Mouse (Mus musculus) kidney, postnatal 0 days (tissue): ENCODE results near the gene Trpc7. TPM values are rescaled to one million over a fixed set of nuclear protein-coding genes. Genes with fewer than 3 reads are reported as not detected.

Source experiments
- ATAC-seq: fragments of 200-750 bp; cut with Nextera tagmentation; replicated peaks from 2 replicates; pipeline ENCODE4 v1.8.0; 2017; ENCODE audit warnings: low read depth, moderate number of reproducible peaks, moderate TSS enrichment, moderate library complexity; ENCODE audit not compliant: low FRiP score
- DNase-seq: peaks from one replicate; pipeline ENCODE4 v3.0.0-alpha.2; 2016; ENCODE audit warnings: low spot score
- H3K27ac ChIP-seq: fragments of 300-500 bp; sonication (generic); 2 replicates; pipeline ENCODE4 v1.5.1; 2014; ENCODE audit warnings: mild to moderate bottlenecking
- H3K27me3 ChIP-seq: fragments of 300-500 bp; sonication (generic); 2 replicates; pipeline ENCODE4 v1.6.1; 2014; ENCODE audit warnings: low read length, mixed read lengths; ENCODE audit not compliant: insufficient read depth
- H3K36me3 ChIP-seq: fragments of 300-500 bp; sonication (generic); 2 replicates; pipeline ENCODE4 v1.6.1; 2014; ENCODE audit warnings: low read length, mixed read lengths; ENCODE audit not compliant: insufficient read depth
- H3K4me1 ChIP-seq: fragments of 300-500 bp; sonication (generic); replicated peaks from 2 replicates; pipeline ENCODE4 v1.6.1; 2014; ENCODE audit warnings: antibody characterized with exemption, low read length, mixed read lengths; ENCODE audit not compliant: insufficient read depth
- H3K4me2 ChIP-seq: fragments of 300-500 bp; sonication (generic); 2 replicates; pipeline ENCODE4 v1.6.1; 2014; ENCODE audit warnings: mild to moderate bottlenecking, low read length, moderate library complexity, mixed read lengths
- H3K4me3 ChIP-seq: fragments of 300-500 bp; sonication (generic); replicated peaks from 2 replicates; pipeline ENCODE4 v1.5.1; 2014; ENCODE audit warnings: low read depth, low read length
- H3K9ac ChIP-seq: fragments of 300-500 bp; sonication (generic); 2 replicates; pipeline ENCODE4 v1.6.1; 2014; ENCODE audit warnings: low read depth, low read length
- H3K9me3 ChIP-seq: fragments of 300-500 bp; sonication (generic); replicated peaks from 2 replicates; pipeline ENCODE4 v1.6.1; 2016; ENCODE audit warnings: low read length, inconsistent platforms, mixed read lengths
- CTCF ChIP-seq: IDR thresholded peaks from 2 replicates; pipeline ENCODE4 v1.5.1; 2016; ENCODE audit warnings: antibody characterized with exemption, low read depth, mild to moderate bottlenecking, moderate library complexity
- WGBS: fragments of 180-500 bp; shearing (Covaris S2); extraction: QIAGEN DNeasy Blood & Tissue Kit; methylation state at CpG from one replicate; pipeline ENCODE4 v1.1.7; 2014; 5-methylcytosine and 5-hydroxymethylcytosine counted together
- polyA plus RNA-seq: library from polyadenylated mRNA; unstranded; fragments of >200 nt; fragmentation: Nextera tagmentation; extraction: Ambion mirVana; gene quantifications from 2 replicates; pipeline ENCODE4 v1.2.1, GENCODE M21; 2015

The Trpc7 gene
- polyA plus RNA-seq, 1 experiment from 2014 or later, result 0.16 TPM

GRCm38 (mm10) chr13:56774304-56774703 lies 121.5 kb downstream of the Trpc7 start:
- no peak for TF ChIP-seq CTCF
- no peak overlapping the region for H3K4me2 ChIP-seq
- H3K27ac ChIP-seq, result no peak overlapping the region
- no peaks in the 10 kb centered on the region for H3K9me3 ChIP-seq
- H3K4me3 ChIP-seq, result no peak overlapping the region
- no peaks in the 10 kb centered on the region for H3K36me3 ChIP-seq
- no peak for DNase-seq
- H3K9ac ChIP-seq, result no peak overlapping the region
- H3K27me3 ChIP-seq, result no peaks in the 10 kb centered on the region
- no peaks in the 10 kb centered on the region for H3K4me1 ChIP-seq
- WGBS, result 60% methylated on average over 5 of the region's 5 CpGs
- no peak for ATAC-seq

GRCm38 (mm10) chr13:56773262-56773870 lies 122.4 kb downstream of the Trpc7 start:
- Histone ChIP-seq H3K9ac (no peak overlapping the region), H3K36me3 (no peaks in the 10 kb centered on the region), H3K4me1 (no peaks in the 10 kb centered on the region), H3K4me3 (no peak overlapping the region), H3K4me2 (no peak overlapping the region), H3K27me3 (no peaks in the 10 kb centered on the region), H3K9me3 (no peaks in the 10 kb centered on the region), H3K27ac (no peak overlapping the region)
- peak; percentile 28 for DNase-seq
- ATAC-seq, result no peak; the same call in 1 of the 2 replicates
- 29% methylated on average over 14 of the region's 14 CpGs for WGBS
- no peak for TF ChIP-seq CTCF

DNA sequence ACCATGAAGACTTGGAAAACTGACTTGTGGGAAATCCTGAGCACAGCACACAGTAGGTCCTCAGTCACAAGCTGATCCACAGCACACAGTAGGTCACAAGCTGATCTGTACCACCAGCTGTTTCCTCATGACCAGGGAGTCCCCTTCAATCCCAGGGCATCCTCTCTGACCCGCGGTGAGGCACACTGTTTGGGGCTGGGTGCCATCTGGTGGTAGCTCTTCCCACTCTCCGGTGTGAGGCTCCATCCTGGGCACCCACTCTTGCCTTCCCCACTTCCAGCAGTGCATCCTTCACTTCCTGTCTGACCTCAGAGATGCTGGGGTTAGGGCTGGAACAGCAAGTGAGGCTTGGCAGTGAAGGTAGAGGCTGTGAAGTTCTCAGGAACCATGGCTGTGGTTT lies 123.2 kb downstream of the Trpc7 start:
- no peak overlapping the region for H3K9ac ChIP-seq
- H3K27ac ChIP-seq, result no peak overlapping the region
- no peaks in the 10 kb centered on the region for H3K27me3 ChIP-seq
- TF ChIP-seq CTCF, result peak; percentile 53
- no peak overlapping the region for H3K4me2 ChIP-seq
- H3K36me3 ChIP-seq, result no peaks in the 10 kb centered on the region
- DNase-seq (no peak), ATAC-seq (no peak)
- no peaks in the 10 kb centered on the region for H3K9me3 ChIP-seq
- 47% methylated on average over 3 of the region's 3 CpGs for WGBS
- H3K4me1 ChIP-seq, result no peaks in the 10 kb centered on the region
- H3K4me3 ChIP-seq, result no peak overlapping the region

DNA sequence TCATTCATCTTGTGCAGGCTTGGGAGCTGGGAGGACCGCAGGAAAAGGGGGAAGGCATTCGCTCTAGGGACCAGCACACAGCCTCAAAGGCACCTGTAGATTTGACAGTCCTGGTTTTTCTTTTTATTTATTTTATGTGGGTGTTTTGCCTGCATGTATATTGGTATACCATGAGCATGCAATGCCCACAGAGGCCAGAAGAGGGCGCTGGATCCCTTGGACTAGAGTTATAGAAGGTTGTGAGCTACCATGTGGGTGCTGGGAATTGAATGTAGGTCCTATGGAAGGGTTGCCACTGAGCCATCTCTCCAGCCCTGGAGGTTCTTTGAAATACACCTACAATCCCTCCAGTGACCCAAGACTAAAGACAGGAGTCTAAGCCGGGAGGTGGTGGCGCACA lies 125.0 kb downstream of the Trpc7 start:
- TF ChIP-seq CTCF, result peak; percentile 35; the same call in 1 of the 2 replicates
- 67% methylated on average over 5 of the region's 5 CpGs for WGBS
- H3K4me1 ChIP-seq, result no peaks in the 10 kb centered on the region
- no peaks in the 10 kb centered on the region for H3K36me3 ChIP-seq
- no peak overlapping the region for H3K4me2 ChIP-seq
- H3K4me3 ChIP-seq, result no peak overlapping the region
- no peaks in the 10 kb centered on the region for H3K9me3 ChIP-seq
- ATAC-seq (no peak), DNase-seq (no peak)
- H3K27ac ChIP-seq, result no peak overlapping the region
- no peaks in the 10 kb centered on the region for H3K27me3 ChIP-seq
- no peak overlapping the region for H3K9ac ChIP-seq

- DNase-seq, result no peak
- 57% methylated on average over 1 of the region's 1 CpGs for WGBS
- no peaks in the 10 kb centered on the region for H3K9me3 ChIP-seq
- H3K4me1 ChIP-seq, result no peaks in the 10 kb centered on the region
- no peak for TF ChIP-seq CTCF
- no peak overlapping the region for H3K9ac ChIP-seq
- no peak for ATAC-seq
- H3K27ac ChIP-seq, result no peak overlapping the region
- H3K27me3 ChIP-seq, result no peaks in the 10 kb centered on the region
- H3K4me3 ChIP-seq, result no peak overlapping the region
- H3K4me2 ChIP-seq, result no peak overlapping the region
- no peaks in the 10 kb centered on the region for H3K36me3 ChIP-seq
Observed at GRCm38 (mm10) chr13:56770136-56770578, 125.6 kb downstream of the Trpc7 start.

DNA sequence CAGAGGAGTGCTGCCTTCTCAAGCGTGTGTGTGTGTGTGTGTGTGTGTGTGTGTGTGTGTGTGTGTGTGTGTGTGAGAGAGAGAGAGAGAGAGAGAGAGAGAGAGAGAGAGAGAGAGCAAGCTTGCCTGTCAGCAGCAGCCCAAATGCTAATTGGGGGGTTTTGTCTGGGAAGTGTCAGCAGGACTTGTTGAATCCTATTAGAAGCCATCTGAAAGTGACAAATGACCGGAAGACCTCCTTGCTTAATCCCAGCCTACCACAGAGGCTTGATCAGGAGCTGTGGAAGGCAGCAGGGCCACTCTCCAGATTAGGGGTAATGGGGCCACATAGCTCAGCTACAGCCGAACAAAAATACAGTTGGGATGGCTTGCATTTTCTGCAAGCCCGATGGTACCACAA lies 126.4 kb downstream of the Trpc7 start:
- Histone ChIP-seq H3K9me3 (no peaks in the 10 kb centered on the region), H3K4me3 (no peak overlapping the region), H3K4me2 (no peak overlapping the region), H3K4me1 (no peaks in the 10 kb centered on the region), H3K27ac (no peak overlapping the region), H3K36me3 (no peaks in the 10 kb centered on the region), H3K27me3 (no peaks in the 10 kb centered on the region), H3K9ac (no peak overlapping the region)
- WGBS, result 41% methylated on average over 4 of the region's 4 CpGs
- no peak for ATAC-seq
- DNase-seq, result no peak
- TF ChIP-seq CTCF, result no peak

DNA sequence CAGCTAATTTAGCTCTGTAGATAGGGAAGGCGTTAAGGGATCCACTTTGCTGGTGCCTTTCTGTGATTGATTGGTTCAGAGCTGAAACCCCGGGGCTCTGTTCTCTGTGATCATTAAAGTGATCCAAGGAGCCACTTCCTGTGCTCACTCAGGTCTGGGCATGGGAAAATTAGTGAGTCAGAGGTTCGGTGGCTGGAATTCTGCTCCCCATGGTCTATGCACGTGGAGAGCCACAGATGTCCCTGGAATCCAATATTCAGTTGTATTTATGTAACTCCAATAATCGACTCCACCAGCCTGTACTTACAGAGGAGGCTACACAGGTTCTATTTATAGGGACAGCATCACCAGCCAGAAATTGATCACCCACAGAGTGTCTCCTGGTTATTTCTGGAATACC lies 129.6 kb downstream of the Trpc7 start:
- H3K27ac ChIP-seq, result no peak overlapping the region
- H3K9me3 ChIP-seq, result no peaks in the 10 kb centered on the region
- no peaks in the 10 kb centered on the region for H3K4me1 ChIP-seq
- ATAC-seq, result no peak
- 32% methylated on average over 5 of the region's 5 CpGs for WGBS
- no peaks in the 10 kb centered on the region for H3K27me3 ChIP-seq
- no peak overlapping the region for H3K4me2 ChIP-seq
- H3K9ac ChIP-seq, result no peak overlapping the region
- DNase-seq, result no peak
- no peak overlapping the region for H3K4me3 ChIP-seq
- no peaks in the 10 kb centered on the region for H3K36me3 ChIP-seq
- no peak for TF ChIP-seq CTCF
